Mouse (Mus musculus) common myeloid progenitor, adult 5-6 weeks (primary cell): ENCODE results near the gene Gucd1. TPM values are rescaled to one million over a fixed set of nuclear protein-coding genes. Genes with fewer than 3 reads are reported as not detected.
"Not testable (repeated sequence)": the region's sequence is repeated elsewhere in the genome, so short reads cannot be mapped to it uniquely, and the experiment has no call there.

Experiments
- ATAC-seq: replicated peaks from 2 replicates; pipeline ENCODE4 v1.8.0; 2016; ENCODE audit warnings: low read depth, mild to moderate bottlenecking, moderate TSS enrichment, inconsistent platforms; ENCODE audit not compliant: poor library complexity, severe bottlenecking
- total RNA-seq: library from RNA; stranded (forward); fragments of 200-1000, 187-1606 nt; gene quantifications from 2 replicates; pipeline ENCODE4 v1.2.3, GENCODE M21; 2017

Gene Gucd1
- total RNA-seq, 1 experiment from 2014 or later: 11.5 TPM

- no peak for ATAC-seq
These were observed 36.1 kb downstream of the Gucd1 start for GRCm38 (mm10) chr10:75481703-75482102.

DNA sequence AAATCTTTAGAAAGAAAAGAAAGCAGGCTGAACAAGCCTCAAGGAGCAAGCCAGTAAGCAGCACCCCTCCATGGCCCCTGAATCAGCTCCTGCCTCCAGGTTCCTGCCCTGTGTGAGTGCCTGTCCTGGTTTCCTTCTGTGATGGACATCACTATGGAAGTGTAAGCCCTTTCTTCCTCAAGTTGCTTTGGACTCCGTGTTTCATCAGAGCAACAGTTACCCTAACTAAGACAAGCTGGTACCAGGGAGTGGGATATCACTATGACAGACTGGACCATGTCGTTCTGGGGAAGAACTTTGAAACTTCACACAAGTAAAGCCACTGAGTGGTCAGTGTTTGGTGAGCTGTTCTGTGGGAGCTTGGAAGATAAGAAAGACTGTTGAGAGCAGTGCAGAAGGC lies 37.8 kb downstream of the Gucd1 start:
- no peak for ATAC-seq

DNA sequence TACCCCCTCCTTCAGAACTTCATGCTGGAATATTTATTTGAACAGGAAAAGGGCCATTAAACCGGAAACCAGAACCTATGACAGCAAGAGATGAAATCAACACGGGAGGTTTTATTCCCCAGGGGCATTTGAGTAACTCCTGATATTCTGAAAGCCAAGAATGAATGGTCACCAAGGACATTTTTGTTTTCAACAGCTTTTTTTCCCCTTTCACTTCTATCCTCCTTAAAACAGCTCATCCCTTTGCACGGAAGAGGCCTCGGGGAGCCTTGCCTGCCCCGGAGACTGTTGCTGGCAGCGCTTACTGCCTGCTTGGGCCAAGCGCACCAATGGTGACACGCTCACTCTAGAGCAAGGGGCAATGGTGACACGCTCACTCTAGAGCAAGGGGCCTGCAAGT lies 40.7 kb downstream of the Gucd1 start:
- ATAC-seq: no peak

- ATAC-seq: not testable (repeated sequence)
These were observed 42.5 kb downstream of the Gucd1 start for GRCm38 (mm10) chr10:75475139-75475850.

DNA sequence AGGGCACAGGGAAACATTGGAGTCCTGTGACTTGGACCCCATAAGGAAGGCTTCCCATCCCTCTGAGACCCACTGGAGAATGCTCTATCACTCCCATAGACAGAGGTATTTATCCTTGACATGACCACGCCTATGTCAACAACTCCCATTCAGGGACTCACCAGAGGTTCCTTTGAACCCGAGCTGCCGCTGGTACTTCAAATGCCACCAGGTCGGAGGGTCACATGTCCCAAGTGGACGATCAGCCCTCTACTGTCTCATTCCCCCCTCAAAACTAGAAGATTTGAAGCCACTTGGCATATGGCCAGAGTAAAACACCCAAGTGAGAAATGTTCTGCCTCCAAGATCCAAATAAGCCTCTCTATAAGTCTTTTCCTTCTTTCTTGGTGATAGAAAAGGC lies 43.2 kb downstream of the Gucd1 start:
- ATAC-seq: no peak

DNA sequence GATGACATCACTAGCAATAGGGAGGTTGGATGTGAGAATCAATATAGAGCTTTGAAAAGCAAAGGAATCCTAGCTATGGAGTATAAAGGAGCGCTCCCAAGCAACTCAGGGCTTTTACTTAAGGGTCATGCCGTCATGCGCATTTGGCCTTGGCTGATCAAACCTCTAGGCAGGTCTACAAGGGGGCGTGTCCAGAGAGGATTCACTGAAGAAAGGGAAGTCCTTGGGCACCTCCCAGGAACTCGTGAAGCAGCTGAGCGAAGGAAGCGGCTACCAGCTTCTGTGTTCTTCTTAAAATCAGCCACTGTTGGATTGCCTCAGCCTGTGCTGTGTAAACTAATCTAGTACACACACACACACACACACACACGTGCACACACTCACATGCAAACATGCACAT lies 44.4 kb downstream of the Gucd1 start:
- ATAC-seq: peak; percentile 99

DNA sequence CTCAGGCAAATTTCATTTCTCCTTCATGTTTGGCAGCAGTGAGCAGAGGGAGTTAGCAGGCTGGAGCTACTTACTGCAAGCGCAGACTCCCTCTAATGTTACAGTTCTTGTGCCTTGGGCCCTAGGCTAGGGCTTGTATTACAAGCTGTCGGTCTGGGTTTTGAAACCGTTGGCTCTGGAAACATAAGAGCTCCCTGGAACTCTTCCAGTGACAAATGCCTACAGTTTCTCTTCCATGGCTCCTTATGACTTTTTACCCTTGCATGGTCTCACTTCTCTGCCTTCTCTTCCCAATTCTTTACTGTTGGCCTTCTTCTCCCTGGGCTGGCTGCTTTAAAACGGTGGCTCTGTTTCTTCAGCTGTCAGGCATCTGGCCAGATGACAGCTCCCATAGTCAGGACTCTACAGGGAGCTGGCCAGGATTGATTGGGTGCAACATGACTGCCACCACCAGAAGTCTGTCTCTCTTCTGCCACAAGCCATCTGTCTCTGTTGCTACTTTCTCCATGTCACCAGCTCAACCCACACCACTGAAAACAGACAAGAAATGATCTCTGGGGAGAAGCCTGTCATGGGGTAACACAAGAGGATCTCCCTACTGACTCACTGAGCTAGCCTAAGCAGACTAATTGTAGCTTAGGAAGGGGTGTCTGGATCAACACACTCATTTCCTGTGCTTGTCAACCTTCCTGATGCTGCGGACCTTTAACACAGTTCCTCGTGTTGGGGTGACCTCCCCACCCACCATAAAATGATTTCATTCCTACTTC lies 51.8 kb downstream of the Gucd1 start:
- ATAC-seq: no peak

DNA sequence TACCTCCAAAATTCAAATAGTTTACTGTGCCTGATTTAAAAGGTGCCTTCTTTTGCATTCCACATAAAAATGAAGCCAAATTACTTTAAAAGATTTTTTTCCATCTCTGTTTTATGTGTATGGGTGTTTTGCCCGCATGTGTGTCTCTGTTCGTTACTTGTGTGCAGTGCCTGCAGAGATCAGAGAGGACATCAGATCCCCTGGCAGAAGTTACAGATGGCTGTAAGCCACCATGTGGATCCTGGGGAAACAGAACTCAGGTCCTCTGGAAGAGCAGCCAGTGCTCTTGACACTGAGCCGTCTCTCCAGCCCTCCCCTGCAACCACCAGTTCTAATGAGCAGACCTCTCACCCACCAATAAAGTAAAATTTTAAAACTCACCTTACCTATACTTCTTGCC lies 55.0 kb downstream of the Gucd1 start:
- no peak for ATAC-seq

DNA sequence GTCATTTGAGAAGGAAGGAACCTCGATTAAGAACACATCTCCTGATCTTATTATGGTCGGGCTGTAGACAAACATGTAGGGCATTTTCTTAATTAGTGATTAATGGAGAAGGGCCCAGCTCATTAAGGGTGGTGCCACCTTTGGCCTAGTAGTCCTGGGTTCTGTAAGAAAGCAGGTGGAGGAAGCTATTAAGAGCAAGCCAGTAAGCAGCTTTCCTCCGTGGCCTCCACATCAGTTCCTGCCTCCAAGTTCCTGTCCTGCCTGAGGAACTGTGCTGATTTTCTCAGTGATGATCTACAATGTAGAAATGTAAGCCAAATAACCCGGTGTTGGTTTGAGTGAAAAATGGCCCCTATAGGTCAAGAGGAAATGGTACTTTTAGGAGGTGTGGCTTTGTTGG lies 59.4 kb downstream of the Gucd1 start:
- no peak for ATAC-seq

DNA sequence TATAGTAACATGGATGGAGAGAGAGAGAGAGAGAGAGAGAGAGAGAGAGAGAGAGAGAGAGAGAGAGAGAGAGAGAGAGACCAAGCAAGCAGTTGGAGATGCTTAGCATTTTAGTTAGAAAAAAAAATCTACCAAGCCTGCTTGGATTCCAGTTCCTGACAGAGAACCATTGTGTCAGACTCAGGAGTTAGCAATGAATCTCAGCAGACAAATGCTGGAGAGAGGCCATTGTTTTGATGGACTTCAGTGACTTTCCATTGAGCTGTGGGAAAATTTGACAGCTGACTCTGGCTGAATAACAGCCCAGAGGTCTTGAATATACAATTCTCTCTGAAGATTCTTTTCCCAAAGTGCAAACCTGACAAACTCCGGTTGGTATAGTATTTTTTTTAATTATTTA lies 59.9 kb downstream of the Gucd1 start:
- no peak for ATAC-seq

GRCm38 (mm10) chr10:75456061-75456831 lies 61.5 kb downstream of the Gucd1 start:
- not testable (repeated sequence) for ATAC-seq

DNA sequence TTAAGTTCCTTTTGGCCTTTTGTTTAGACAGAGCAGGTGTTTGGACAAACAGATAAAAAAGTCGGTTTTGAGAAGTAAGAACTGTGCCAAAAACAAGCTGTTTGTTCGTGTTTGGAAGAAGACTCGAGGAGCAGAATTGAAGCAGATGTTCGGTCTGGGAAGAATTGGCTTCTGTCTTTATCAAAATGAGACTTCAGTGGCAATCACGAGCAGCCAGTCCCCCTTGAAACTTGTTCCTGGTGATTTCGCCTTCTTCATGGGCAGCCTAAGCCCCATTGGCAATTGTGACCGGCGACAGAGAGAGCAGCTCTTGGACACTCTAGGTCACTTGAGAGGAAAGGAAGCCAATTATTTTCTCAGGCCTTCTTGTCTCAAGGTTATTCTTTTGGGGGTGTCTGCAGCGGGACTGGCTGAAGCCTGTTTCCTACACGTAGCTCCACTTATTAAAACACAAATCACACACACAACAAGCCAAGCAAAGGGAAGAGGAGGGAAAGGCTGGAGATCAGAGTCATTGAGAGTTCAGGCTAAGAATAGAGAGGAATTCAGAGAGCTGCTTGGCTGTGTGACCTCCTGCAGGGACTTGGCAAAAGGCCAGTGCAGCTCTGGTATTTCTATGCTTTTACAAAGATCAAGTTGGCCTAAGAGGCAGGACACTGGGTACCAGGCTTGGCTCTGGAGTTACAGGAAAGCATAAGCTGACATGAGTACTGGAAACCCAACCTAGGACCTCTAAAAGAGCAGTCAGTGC lies 66.6 kb downstream of the Gucd1 start:
- no peak for ATAC-seq

DNA sequence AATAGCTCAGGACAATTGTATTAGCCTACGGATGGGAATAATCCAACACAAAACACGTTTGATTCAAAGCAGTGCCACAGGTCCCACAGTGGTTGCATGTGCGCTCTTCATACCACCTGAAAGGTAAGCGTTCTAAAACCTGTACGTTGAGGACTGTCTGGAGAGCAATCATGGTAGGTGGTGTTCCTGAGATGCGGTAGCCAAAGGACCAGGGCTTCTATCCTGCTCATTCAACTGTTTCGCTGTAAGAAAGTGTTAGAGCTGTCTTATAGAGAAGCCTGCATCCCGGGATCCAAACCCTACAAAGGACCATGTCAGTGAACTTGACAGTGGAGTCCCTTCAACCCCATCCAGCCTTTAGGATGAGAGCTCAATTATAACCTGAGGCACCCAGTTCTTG lies 67.4 kb downstream of the Gucd1 start:
- no peak for ATAC-seq

- ATAC-seq: no peak
These were observed 68.9 kb downstream of the Gucd1 start for GRCm38 (mm10) chr10:75448806-75449420.

DNA sequence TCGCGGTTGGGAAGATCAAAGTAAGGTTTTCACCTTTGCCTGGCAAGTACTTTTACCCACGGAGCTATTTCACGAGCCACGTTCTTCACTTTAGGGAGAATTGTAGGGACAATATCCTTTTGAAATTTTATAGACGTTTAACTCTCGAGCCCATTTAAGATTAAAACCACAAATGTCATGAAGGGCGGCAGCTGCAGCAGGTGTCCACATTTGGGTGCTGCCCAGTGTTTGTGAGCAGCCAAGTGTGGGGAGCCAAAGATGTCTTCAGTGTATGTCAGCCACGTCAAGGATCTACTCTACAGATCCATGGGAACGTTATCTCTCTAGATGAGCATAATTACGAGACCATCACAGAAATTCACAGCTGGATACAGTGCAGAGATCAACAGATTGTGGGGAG lies 70.3 kb downstream of the Gucd1 start:
- ATAC-seq: no peak

DNA sequence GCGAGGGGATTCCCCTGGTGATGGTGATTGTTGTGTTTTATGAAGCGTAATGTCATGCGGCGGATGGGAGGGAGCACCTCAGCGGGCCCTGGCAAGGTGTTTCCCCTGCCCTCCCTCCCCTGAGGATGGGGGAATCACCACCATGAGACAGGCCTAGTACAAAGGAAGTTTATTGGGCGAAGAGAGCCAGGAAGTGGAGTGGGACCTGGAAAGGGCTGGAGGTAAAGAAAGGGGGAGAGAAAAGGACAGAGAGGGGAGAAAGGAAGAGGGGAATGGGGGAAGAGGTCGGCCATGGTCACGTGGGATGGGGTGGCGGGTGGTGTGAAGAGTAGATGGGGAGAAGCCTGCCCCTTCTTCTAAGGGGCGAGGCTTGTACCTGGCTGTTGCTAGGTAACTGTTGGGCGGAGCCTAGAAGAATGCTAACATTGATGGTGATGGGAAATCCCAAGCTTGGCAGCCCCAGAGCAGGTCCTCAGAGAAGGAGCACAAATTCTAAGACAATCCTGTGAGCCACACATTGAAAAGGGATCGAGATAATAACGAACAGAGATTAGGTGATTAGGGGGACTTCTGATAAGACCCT lies 71.2 kb downstream of the Gucd1 start:
- ATAC-seq: no peak

DNA sequence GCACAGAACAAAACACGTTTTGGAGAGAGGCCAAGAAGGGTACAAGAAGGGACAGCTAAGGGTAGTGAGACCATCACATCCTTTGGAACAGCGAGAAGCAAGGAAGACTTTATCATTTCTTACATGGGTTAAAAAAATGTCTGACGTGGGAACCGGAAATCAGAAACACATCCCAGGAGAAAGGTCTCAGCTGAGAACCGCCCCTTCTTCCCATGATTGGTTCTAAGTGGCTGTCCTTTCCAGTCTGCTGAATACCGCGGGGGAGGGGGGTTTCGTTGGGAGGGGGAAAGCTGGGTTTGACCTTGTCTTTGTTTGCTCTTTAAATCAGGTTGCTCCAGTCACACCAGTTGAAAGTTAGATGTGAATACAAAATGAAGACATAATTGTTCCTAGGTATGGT lies 72.7 kb downstream of the Gucd1 start:
- no peak for ATAC-seq

DNA sequence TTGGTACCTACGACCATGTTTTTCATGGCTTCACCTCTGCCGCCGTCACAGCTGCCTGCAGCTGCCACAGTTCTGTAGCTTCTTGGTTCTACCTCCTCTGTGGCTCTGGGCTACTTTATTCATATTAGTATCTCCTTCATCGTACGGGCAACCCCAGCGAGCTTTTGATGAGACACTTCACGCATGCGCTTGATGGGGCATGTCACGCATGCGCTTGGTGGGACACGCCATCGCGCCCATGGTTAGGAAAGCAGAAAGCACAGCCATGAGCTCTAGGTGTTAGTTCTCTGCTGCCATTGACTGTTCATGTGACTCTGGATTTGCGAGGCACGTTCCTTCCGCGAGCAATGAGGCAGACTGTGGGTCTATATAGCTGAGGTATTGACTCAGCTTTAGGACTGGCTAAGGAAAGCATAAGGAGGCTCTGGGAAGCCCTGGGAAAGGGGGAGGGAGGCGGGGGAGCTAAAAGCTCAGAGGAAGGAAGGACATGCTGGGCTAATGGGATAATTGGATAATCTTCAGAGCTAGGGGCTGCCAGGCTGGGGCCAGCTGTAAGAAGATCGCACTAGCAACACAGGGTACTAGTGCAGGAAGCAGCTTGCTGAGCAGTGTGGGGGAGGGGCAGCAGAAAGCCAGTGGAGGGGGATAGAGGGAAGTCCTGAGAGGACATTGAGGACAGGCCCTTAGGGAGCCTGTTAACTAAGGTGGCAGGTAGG lies 73.5 kb downstream of the Gucd1 start:
- ATAC-seq: no peak

DNA sequence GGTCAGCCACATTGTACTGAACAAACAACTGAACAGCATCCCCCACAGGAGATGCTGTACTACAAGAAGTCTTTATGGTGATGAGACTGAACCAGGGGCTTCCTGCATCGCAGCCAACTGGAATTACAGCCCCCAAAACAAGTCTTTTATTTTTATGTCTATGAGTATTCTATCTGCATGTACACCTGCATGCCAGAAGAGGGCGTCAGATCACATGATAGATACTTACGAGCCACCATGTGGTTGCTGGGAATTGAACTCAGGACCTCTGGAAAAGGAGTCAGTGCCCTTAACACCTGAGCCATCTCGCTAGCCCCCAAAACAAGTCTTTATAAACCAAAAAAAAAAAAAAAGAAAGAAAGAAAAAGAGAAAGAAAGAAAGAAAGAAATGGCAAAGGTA lies 74.8 kb downstream of the Gucd1 start:
- no peak for ATAC-seq
